Comparison of ENCODE assay signal across 22 mouse cellular contexts in the genomic region with DNA sequence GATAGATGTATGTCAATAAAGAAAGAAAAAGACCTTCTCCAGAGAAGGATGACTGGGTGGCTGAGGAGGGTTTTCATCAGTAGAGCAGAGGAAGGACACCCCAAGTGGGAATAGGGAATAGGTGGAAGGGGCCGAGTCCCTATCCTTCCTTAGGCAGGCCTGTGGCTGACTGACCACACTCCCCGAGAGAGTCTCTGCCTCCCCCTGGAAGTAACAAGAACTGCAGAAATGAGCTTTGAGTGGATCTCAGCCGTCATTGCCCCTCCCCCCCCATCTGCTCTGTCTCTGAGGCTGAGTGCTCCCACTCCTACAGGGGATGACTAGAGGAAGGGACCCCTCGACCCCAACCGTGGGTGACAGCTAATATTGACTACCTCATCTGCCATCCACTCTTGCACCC. TPM values are rescaled to one million over a fixed set of nuclear protein-coding genes. Genes with fewer than 3 reads are reported as not detected.
DNase-seq lines count a peak whose midpoint lies in the region; ATAC-seq and TF ChIP-seq lines count a peak whose summit lies in the region.
"Had no signal": no experiment of that assay in that cellular context is flagged by ENCODE, and none has a peak within 500 bp of the region (broad histone marks: within the 10 kb centered on the region; RNA-seq: fewer than 3 reads in every experiment).

No protein-coding gene starts in this region.

- in situ Hi-C loops in CH12.LX (cut with MboI; ENCODE audit: low pct_ligation_motif_present, low pct_unique_long_range_greater_than_20kb, low sequenced_read_pairs): no loop called here

- peak; percentile 14 for TF ChIP-seq RAD21 in CH12.LX (IDR thresholded peaks at IDR 0.05; ENCODE audit: low read depth, low read length)

- H3K4me2 ChIP-seq in heart, postnatal 0 days (ENCODE audit: low read depth, low read length): no peak overlapping the region
- no peak overlapping the region for H3K4me2 ChIP-seq in kidney, postnatal 0 days (ENCODE audit: low read length)
- no peak overlapping the region for H3K4me2 ChIP-seq in lung, embryonic 14.5 days
- H3K4me2 ChIP-seq in CH12.LX (ENCODE audit: insufficient read depth, low read depth, poor library complexity, severe bottlenecking): no peak overlapping the region
- H3K4me2 ChIP-seq: embryonic facial prominence, embryonic 13.5 days; heart, embryonic 11.5 days; limb, embryonic 12.5 days; liver, embryonic 11.5 days had no signal

- no peak overlapping the region for H3K27ac ChIP-seq in heart, postnatal 0 days (ENCODE audit: low read depth)
- no peak overlapping the region for H3K27ac ChIP-seq in kidney, postnatal 0 days
- H3K27ac ChIP-seq in lung, embryonic 14.5 days (ENCODE audit: low read depth): no peak overlapping the region
- no peak overlapping the region for H3K27ac ChIP-seq in CH12.LX (ENCODE audit: insufficient read depth, low read depth)
- H3K27ac ChIP-seq: embryonic facial prominence, embryonic 13.5 days; limb, embryonic 12.5 days had no signal

- peak; percentile 7 for DNase-seq in heart, postnatal 0 days (ENCODE audit: low spot score)
- no peak for DNase-seq in heart, adult 9 months (ENCODE audit: low spot score in 2 of 2)
- DNase-seq in kidney, postnatal 0 days (ENCODE audit: low spot score): no peak
- no peak for DNase-seq in kidney, adult 18-20 months
- no peak for DNase-seq in lung, embryonic 14.5 days
- no peak for DNase-seq in lung, postnatal 14 days
- no peak for DNase-seq in CH12.LX (ENCODE audit: extremely low read depth)
- no peak for DNase-seq in frontal cortex, postnatal 10 days (ENCODE audit: low spot score in 2 of 2)
- DNase-seq: adrenal gland, postnatal 25 days; cerebellum, adult 11-12 months; cerebellum, adult 9-11 months; gastrocnemius, postnatal 25 days; heart, postnatal 4 days; kidney, adult 2 months; layer of hippocampus, adult 9-11 months; midbrain, embryonic 14.5 days; thymus, postnatal 25 days had no signal

- no peak overlapping the region for H3K9ac ChIP-seq in heart, postnatal 0 days (replicated peaks; ENCODE audit: low read depth, low read length)
- H3K9ac ChIP-seq in kidney, postnatal 0 days (ENCODE audit: low read depth, low read length): no peak overlapping the region
- H3K9ac ChIP-seq in lung, embryonic 14.5 days: no peak overlapping the region
- H3K9ac ChIP-seq in CH12.LX (ENCODE audit: insufficient read depth, low read depth): no peak overlapping the region
- H3K9ac ChIP-seq: embryonic facial prominence, embryonic 13.5 days; limb, embryonic 12.5 days had no signal

- H3K36me3 ChIP-seq in heart, postnatal 0 days (replicated peaks; ENCODE audit: control insufficient read depth, insufficient read depth, low read length): no peaks in the 10 kb centered on the region
- no peaks in the 10 kb centered on the region for H3K36me3 ChIP-seq in kidney, postnatal 0 days (ENCODE audit: insufficient read depth, low read length)
- no peaks in the 10 kb centered on the region for H3K36me3 ChIP-seq in lung, embryonic 14.5 days (ENCODE audit: insufficient read depth)
- no peaks in the 10 kb centered on the region for H3K36me3 ChIP-seq in CH12.LX (replicated peaks in 1 of 2; ENCODE audit: control insufficient read depth in 1 of 2, insufficient read depth in 1 of 2, low read length in 1 of 2)
- H3K36me3 ChIP-seq: embryonic facial prominence, embryonic 13.5 days; limb, embryonic 12.5 days had no signal

- no peaks in the 10 kb centered on the region for H3K79me2 ChIP-seq in CH12.LX (replicated peaks; ENCODE audit: control insufficient read depth, extremely low read depth, insufficient read depth, poor library complexity, severe bottlenecking)

- TF ChIP-seq EP300 in heart, postnatal 0 days (IDR thresholded peaks at IDR 0.05; ENCODE audit: low read depth): no peak
- no peak for TF ChIP-seq EP300 in CH12.LX (IDR thresholded peaks at IDR 0.05; ENCODE audit: low read length)

- dilution Hi-C loops in CH12.LX (cut with MboI; ENCODE audit: extremely low pct_ligation_motif_present, extremely low pct_unique_long_range_greater_than_20kb, low sequenced_read_pairs): no loop called here

- 31% methylated on average over 5 of the region's 5 CpGs for WGBS in heart, postnatal 0 days
- 42% methylated on average over 5 of the region's 5 CpGs for WGBS in kidney, postnatal 0 days
- WGBS in lung, embryonic 14.5 days: 28% methylated on average over 5 of the region's 5 CpGs

- no peaks in the 10 kb centered on the region for H3K9me3 ChIP-seq in heart, postnatal 0 days (replicated peaks; ENCODE audit: control insufficient read depth, low read length)
- no peaks in the 10 kb centered on the region for H3K9me3 ChIP-seq in kidney, postnatal 0 days (replicated peaks; ENCODE audit: low read length)
- H3K9me3 ChIP-seq in lung, embryonic 14.5 days (ENCODE audit: low read depth, low read length): no peaks in the 10 kb centered on the region
- H3K9me3 ChIP-seq in CH12.LX (replicated peaks; ENCODE audit: low read length): no peaks in the 10 kb centered on the region
- H3K9me3 ChIP-seq: embryonic facial prominence, embryonic 13.5 days; limb, embryonic 12.5 days had no signal

- no peak for ATAC-seq in heart, postnatal 0 days (ENCODE audit: insufficient read depth, low read depth)
- ATAC-seq in kidney, postnatal 0 days (replicated peaks; ENCODE audit: low FRiP score, low read depth): no peak
- ATAC-seq in lung, embryonic 14.5 days (ENCODE audit: insufficient read depth): no peak

- H3K4me3 ChIP-seq in heart, postnatal 0 days (ENCODE audit: low read depth, low read length): no peak overlapping the region
- no peak overlapping the region for H3K4me3 ChIP-seq in kidney, postnatal 0 days (replicated peaks; ENCODE audit: low read depth, low read length)
- no peak overlapping the region for H3K4me3 ChIP-seq in lung, embryonic 14.5 days (ENCODE audit: low read depth, low read length)
- H3K4me3 ChIP-seq in CH12.LX (replicated peaks in 1 of 3; ENCODE audit: low read depth in 2 of 3, low read length in 2 of 3, poor library complexity in 1 of 3): no peak overlapping the region
- H3K4me3 ChIP-seq: embryonic facial prominence, embryonic 13.5 days; erythroblast, embryonic 14.5 days; limb, embryonic 12.5 days had no signal

- no peak for TF ChIP-seq POLR2A in CH12.LX (IDR thresholded peaks at IDR 0.05; ENCODE audit: low read depth, low read length)

- H3K4me1 ChIP-seq in heart, postnatal 0 days (ENCODE audit: control insufficient read depth, insufficient read depth): no peaks in the 10 kb centered on the region
- H3K4me1 ChIP-seq in kidney, postnatal 0 days (replicated peaks; ENCODE audit: insufficient read depth, low read length): no peaks in the 10 kb centered on the region; the same call in 1 of the 2 replicates
- H3K4me1 ChIP-seq in lung, embryonic 14.5 days (ENCODE audit: insufficient read depth): peaks cover 7% of the 10 kb centered on the region
- H3K4me1 ChIP-seq in CH12.LX (ENCODE audit: control insufficient read depth in 1 of 2, insufficient read depth in 2 of 2): peaks cover 19 to 35% of the 10 kb centered on the region in 2 experiments

- H3K27me3 ChIP-seq in heart, postnatal 0 days (ENCODE audit: control insufficient read depth, insufficient read depth, low read length): no peaks in the 10 kb centered on the region
- H3K27me3 ChIP-seq in kidney, postnatal 0 days (ENCODE audit: insufficient read depth, low read length): no peaks in the 10 kb centered on the region
- no peaks in the 10 kb centered on the region for H3K27me3 ChIP-seq in lung, embryonic 14.5 days (ENCODE audit: insufficient read depth, low read length)
- H3K27me3 ChIP-seq in CH12.LX (replicated peaks): no peaks in the 10 kb centered on the region
- H3K27me3 ChIP-seq: embryonic facial prominence, embryonic 13.5 days; limb, embryonic 12.5 days had no signal

- TF ChIP-seq CTCF in heart, postnatal 0 days (IDR thresholded peaks at IDR 0.05; ENCODE audit: low read depth): peak; percentile 14; the same call in 1 of the 2 replicates
- peak; percentile 46; the same call in 1 of the 2 replicates for TF ChIP-seq CTCF in kidney, postnatal 0 days (IDR thresholded peaks at IDR 0.05; ENCODE audit: low read depth)
- peak; percentile 27; the same call in 1 of the 2 replicates for TF ChIP-seq CTCF in lung, embryonic 14.5 days (IDR thresholded peaks at IDR 0.05; ENCODE audit: low read depth)
- TF ChIP-seq CTCF in CH12.LX (conservative IDR thresholded peaks at IDR 0.05 in 1 of 2, IDR thresholded peaks at IDR 0.05 in 1 of 2; ENCODE audit: low read depth in 2 of 2, low read length in 2 of 2): peak in 1 of 2 experiments; percentile 53; a peak in 2 of 4 replicates

TF ChIP-seq in CH12.LX, 34 proteins besides CTCF, POLR2A, EP300 and RAD21:
- TF ChIP-seq SMC3 (IDR thresholded peaks at IDR 0.05; ENCODE audit: low read depth, low read length): peak; percentile 41
- no peak for TF ChIP-seq GABPA (IDR thresholded peaks at IDR 0.05; ENCODE audit: insufficient replicate concordance, low read depth, low read length)
TF ChIP-seq in CH12.LX: peak in this region for 1.

RNA-seq across cellular contexts. Expression of a gene that starts 9.3 kb away (rescaled TPM):
- 28.4 and 42.3 TPM in 2 replicates for total RNA-seq in heart, postnatal 0 days (2014; rRNA removed; ENCODE audit: low replicate concordance)
- polyA plus RNA-seq in heart, postnatal 0 days (2015; fragmentation: Nextera tagmentation; extraction: Ambion mirVana): 2.6 and 2.8 TPM in 2 replicates
- 7.8 and 8.1 TPM in 2 replicates for polyA plus RNA-seq in kidney, postnatal 0 days (2015; fragmentation: Nextera tagmentation; extraction: Ambion mirVana)
- polyA plus RNA-seq in lung, embryonic 14.5 days (2014; fragmentation: Nextera tagmentation; extraction: Ambion mirVana): 18.5 and 22.5 TPM in 2 replicates
- 4.6 and 6.7 TPM in 2 replicates for total RNA-seq in CH12.LX (2012; rRNA removed)
- total RNA-seq in CH12.LX (2014; rRNA removed): 2.3 and 2.6 TPM in 2 replicates
- 5.2 and 5.6 TPM in 2 replicates for polyA plus RNA-seq in CH12.LX (2012; ENCODE audit: insufficient read length, low read depth)

RNA-seq across cellular contexts. Expression of a gene that starts 33.3 kb away (rescaled TPM):
- total RNA-seq in heart, postnatal 0 days (2014; rRNA removed; ENCODE audit: low replicate concordance): 1.0 and 4.5 TPM in 2 replicates
- polyA plus RNA-seq in heart, postnatal 0 days (2015; fragmentation: Nextera tagmentation; extraction: Ambion mirVana): 3.5 and 3.9 TPM in 2 replicates
- 4.8 and 5.0 TPM in 2 replicates for polyA plus RNA-seq in kidney, postnatal 0 days (2015; fragmentation: Nextera tagmentation; extraction: Ambion mirVana)
- polyA plus RNA-seq in lung, embryonic 14.5 days (2014; fragmentation: Nextera tagmentation; extraction: Ambion mirVana): 9.4 and 10.9 TPM in 2 replicates
- total RNA-seq in CH12.LX (2012; rRNA removed) (0.17 TPM in 1 of 2 replicates, not detected in the other), CH12.LX (2014; rRNA removed) (not detected in 2 replicates)
- 0.45 and 1.5 TPM in 2 replicates for polyA plus RNA-seq in CH12.LX (2012; ENCODE audit: insufficient read length, low read depth)
